Mouse (Mus musculus): Measurements from ENCODE around the gene Trmu.
"Not testable (repeated sequence)": the region's sequence is repeated elsewhere in the genome, so short reads cannot be mapped to it uniquely, and the experiment has no call there.

Gene Trmu

GRCm38 (mm10) chr15:85878848-85879497 is at the start of gene Trmu:
TSS of gene Trmu (plus strand) at chr15:85879312.
- peak; percentile 91 for DNase-seq (ENCODE audit: low read depth, low spot score)

GRCm38 (mm10) chr15:85829470-85829869 is 49.6 kb upstream of the Trmu start:
- no peak for DNase-seq (ENCODE audit: low read depth, low spot score)

GRCm38 (mm10) chr15:85831954-85832590 is 47.0 kb upstream of the Trmu start, which contains the start of gene Ttc38:
TSS of gene Ttc38 (plus strand) at chr15:85832306.
- DNase-seq (ENCODE audit: low read depth, low spot score): peak; percentile 65

GRCm38 (mm10) chr15:85832599-85832998 is 46.5 kb upstream of the Trmu start:
- no peak for DNase-seq (ENCODE audit: low read depth, low spot score)

GRCm38 (mm10) chr15:85835335-85835734 is 43.8 kb upstream of the Trmu start:
- no peak for DNase-seq (ENCODE audit: low read depth, low spot score)

GRCm38 (mm10) chr15:85836887-85837286 is 42.2 kb upstream of the Trmu start:
- DNase-seq (ENCODE audit: low read depth, low spot score): no peak

- DNase-seq (ENCODE audit: low read depth, low spot score): no peak
Observed at GRCm38 (mm10) chr15:85840983-85841382, 38.1 kb upstream of the Trmu start.

- no peak for DNase-seq (ENCODE audit: low read depth, low spot score)
Observed at GRCm38 (mm10) chr15:85841796-85842360, 37.2 kb upstream of the Trmu start.

GRCm38 (mm10) chr15:85845071-85845470 is 34.0 kb upstream of the Trmu start:
- no peak for DNase-seq (ENCODE audit: low read depth, low spot score)

- no peak for DNase-seq (ENCODE audit: low read depth, low spot score)
Observed at GRCm38 (mm10) chr15:85851656-85852392, 27.3 kb upstream of the Trmu start.

- peak; percentile 5 for DNase-seq (ENCODE audit: low read depth, low spot score)
Observed at GRCm38 (mm10) chr15:85858980-85859489, 20.1 kb upstream of the Trmu start.

GRCm38 (mm10) chr15:85859490-85860031 is 19.6 kb upstream of the Trmu start, which contains the start of gene Gtse1:
TSS of gene Gtse1 (plus strand) at chr15:85859745.
- DNase-seq (ENCODE audit: low read depth, low spot score): peak; percentile 95

- not testable (repeated sequence) for DNase-seq (ENCODE audit: low read depth, low spot score)
Observed at GRCm38 (mm10) chr15:85865913-85866312, 13.2 kb upstream of the Trmu start.

- DNase-seq (ENCODE audit: low read depth, low spot score): peak; percentile 65
Observed at GRCm38 (mm10) chr15:85867696-85868095, 11.4 kb upstream of the Trmu start.

GRCm38 (mm10) chr15:85877336-85877735 is 1.8 kb upstream of the Trmu start:
- no peak for DNase-seq (ENCODE audit: low read depth, low spot score)

- DNase-seq (ENCODE audit: low read depth, low spot score): no peak
Observed at GRCm38 (mm10) chr15:85879498-85879895, 385 bp downstream of the Trmu start.

GRCm38 (mm10) chr15:85885606-85886005 is 6.5 kb downstream of the Trmu start:
- no peak for DNase-seq (ENCODE audit: low read depth, low spot score)

GRCm38 (mm10) chr15:85889235-85889634 is 10.1 kb downstream of the Trmu start:
- DNase-seq (ENCODE audit: low read depth, low spot score): no peak

- no peak for DNase-seq (ENCODE audit: low read depth, low spot score)
Observed at GRCm38 (mm10) chr15:85891971-85892370, 12.9 kb downstream of the Trmu start.

GRCm38 (mm10) chr15:85892498-85893118 is 13.5 kb downstream of the Trmu start:
- DNase-seq (ENCODE audit: low read depth, low spot score): no peak

- no peak for DNase-seq (ENCODE audit: low read depth, low spot score)
Observed at GRCm38 (mm10) chr15:85893871-85894270, 14.8 kb downstream of the Trmu start.

All from forelimb bud, embryonic 11.5 days (tissue).